Mouse (Mus musculus): Measurements from ENCODE around the gene Dad1. TPM values are rescaled to one million over a fixed set of nuclear protein-coding genes. Genes with fewer than 3 reads are reported as not detected.

Gene Dad1
- polyA plus RNA-seq, 1 experiment from 2014 or later = 396 TPM

DNA sequence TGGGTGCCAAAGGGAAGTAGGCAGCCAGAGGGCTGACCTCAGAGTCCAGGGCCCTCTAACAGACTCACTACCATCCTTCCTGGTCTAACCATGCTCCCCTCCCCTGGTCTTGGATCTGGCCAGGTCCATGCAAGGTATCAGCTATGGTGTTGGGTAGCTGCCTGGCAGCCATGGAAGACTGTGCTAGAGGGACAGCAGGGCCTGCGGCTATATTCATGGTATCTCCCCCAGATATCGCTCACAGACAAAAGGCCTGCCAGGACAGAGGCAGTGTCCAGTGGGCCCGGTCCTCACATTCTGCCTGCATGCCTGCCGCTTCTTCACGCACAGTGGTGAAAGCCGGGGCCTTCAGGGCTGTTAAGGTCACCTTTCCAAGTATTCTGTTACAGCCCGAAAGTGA is 10.3 kb upstream of the Dad1 start:
- H3K4me2 ChIP-seq (replicated peaks) = no peak overlapping the region
- H3K4me3 ChIP-seq (replicated peaks) = no peak overlapping the region
- peaks cover 12% of the 10 kb centered on the region for H3K4me1 ChIP-seq
- H3K9ac ChIP-seq = no peak overlapping the region
- no peak overlapping the region for H3K27ac ChIP-seq (replicated peaks)
- no peaks in the 10 kb centered on the region for H3K27me3 ChIP-seq
- H3K9me3 ChIP-seq (replicated peaks) = no peaks in the 10 kb centered on the region
- ATAC-seq (ENCODE audit: insufficient number of reproducible peaks, low FRiP score, low TSS enrichment, low read depth) = no peak; the same call in 1 of the 2 replicates
- 92% methylated on average over 7 of the region's 7 CpGs for WGBS
- peaks cover 46% of the 10 kb centered on the region for H3K36me3 ChIP-seq

GRCm38 (mm10) chr14:54263099-54263498 is 9.2 kb upstream of the Dad1 start:
- H3K4me1 ChIP-seq = peaks cover 21% of the 10 kb centered on the region
- no peak overlapping the region for H3K4me3 ChIP-seq (replicated peaks)
- ATAC-seq (ENCODE audit: insufficient number of reproducible peaks, low FRiP score, low TSS enrichment, low read depth) = no peak
- WGBS = 86% methylated on average over 6 of the region's 6 CpGs
- no peaks in the 10 kb centered on the region for H3K27me3 ChIP-seq
- no peak overlapping the region for H3K4me2 ChIP-seq (replicated peaks)
- no peak overlapping the region for H3K9ac ChIP-seq
- H3K36me3 ChIP-seq = peaks cover 42% of the 10 kb centered on the region
- no peaks in the 10 kb centered on the region for H3K9me3 ChIP-seq (replicated peaks)
- H3K27ac ChIP-seq (replicated peaks) = no peak overlapping the region

GRCm38 (mm10) chr14:54262622-54263021 is 8.7 kb upstream of the Dad1 start:
- no peak for ATAC-seq (ENCODE audit: insufficient number of reproducible peaks, low FRiP score, low TSS enrichment, low read depth)
- no peak overlapping the region for H3K4me3 ChIP-seq (replicated peaks)
- H3K9ac ChIP-seq = no peak overlapping the region
- peaks cover 21% of the 10 kb centered on the region for H3K4me1 ChIP-seq
- no peaks in the 10 kb centered on the region for H3K9me3 ChIP-seq (replicated peaks)
- H3K27ac ChIP-seq (replicated peaks) = no peak overlapping the region
- H3K36me3 ChIP-seq = peaks cover 37% of the 10 kb centered on the region
- H3K4me2 ChIP-seq (replicated peaks) = no peak overlapping the region
- WGBS = 92% methylated on average over 8 of the region's 8 CpGs
- no peaks in the 10 kb centered on the region for H3K27me3 ChIP-seq

GRCm38 (mm10) chr14:54261386-54261785 is 7.5 kb upstream of the Dad1 start:
- no peak overlapping the region for H3K27ac ChIP-seq (replicated peaks)
- H3K36me3 ChIP-seq = peaks cover 24% of the 10 kb centered on the region
- H3K27me3 ChIP-seq = no peaks in the 10 kb centered on the region
- no peak for ATAC-seq (ENCODE audit: insufficient number of reproducible peaks, low FRiP score, low TSS enrichment, low read depth)
- no peak overlapping the region for H3K4me3 ChIP-seq (replicated peaks)
- 86% methylated on average over 2 of the region's 2 CpGs for WGBS
- H3K9ac ChIP-seq = no peak overlapping the region
- H3K9me3 ChIP-seq (replicated peaks) = no peaks in the 10 kb centered on the region
- no peak overlapping the region for H3K4me2 ChIP-seq (replicated peaks)
- peaks cover 21% of the 10 kb centered on the region for H3K4me1 ChIP-seq

DNA sequence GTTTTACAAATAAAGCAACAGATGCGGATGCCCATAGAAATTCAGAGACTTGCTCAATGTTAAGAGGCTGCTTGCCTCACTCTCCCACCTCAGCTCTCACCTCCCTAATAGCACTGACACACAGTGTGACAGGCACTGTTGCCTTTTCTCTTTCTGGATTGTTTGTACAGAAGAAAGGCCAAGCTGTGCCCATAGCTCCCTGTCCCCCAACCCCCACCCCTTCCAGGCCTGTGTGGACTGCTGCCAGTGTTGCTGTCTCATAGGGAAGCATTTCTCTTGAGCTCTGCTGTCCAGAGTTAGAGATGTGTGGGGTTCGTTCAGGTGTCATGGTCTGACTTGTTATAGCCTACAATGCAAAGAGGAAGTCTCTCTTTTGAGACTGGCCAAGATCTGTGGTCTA is 6.3 kb upstream of the Dad1 start:
- Histone ChIP-seq H3K27ac (replicated peaks) (no peak overlapping the region), H3K4me3 (replicated peaks) (peak overlapping the region; percentile 65; the same call in 1 of the 2 replicates), H3K27me3 (no peaks in the 10 kb centered on the region), H3K9ac (no peak overlapping the region), H3K4me2 (replicated peaks) (peak overlapping the region; percentile 78), H3K4me1 (peaks cover 21% of the 10 kb centered on the region), H3K9me3 (replicated peaks) (no peaks in the 10 kb centered on the region), H3K36me3 (peaks cover 23% of the 10 kb centered on the region)
- no peak for ATAC-seq (ENCODE audit: insufficient number of reproducible peaks, low FRiP score, low TSS enrichment, low read depth)
- 69% methylated on average over 2 of the region's 2 CpGs for WGBS

- H3K27ac ChIP-seq (replicated peaks) = peak overlapping the region; percentile 85
- no peak for ATAC-seq (ENCODE audit: insufficient number of reproducible peaks, low FRiP score, low TSS enrichment, low read depth)
- peaks cover 23% of the 10 kb centered on the region for H3K36me3 ChIP-seq
- H3K9me3 ChIP-seq (replicated peaks) = no peaks in the 10 kb centered on the region
- H3K4me3 ChIP-seq (replicated peaks) = peak overlapping the region; percentile 65
- H3K4me1 ChIP-seq = peaks cover 26% of the 10 kb centered on the region
- H3K4me2 ChIP-seq (replicated peaks) = peak overlapping the region; percentile 78
- WGBS = 9% methylated on average over 8 of the region's 8 CpGs
- no peaks in the 10 kb centered on the region for H3K27me3 ChIP-seq
- H3K9ac ChIP-seq = peak overlapping the region; percentile 43
These were observed 5.8 kb upstream of the Dad1 start for GRCm38 (mm10) chr14:54259722-54260085.

DNA sequence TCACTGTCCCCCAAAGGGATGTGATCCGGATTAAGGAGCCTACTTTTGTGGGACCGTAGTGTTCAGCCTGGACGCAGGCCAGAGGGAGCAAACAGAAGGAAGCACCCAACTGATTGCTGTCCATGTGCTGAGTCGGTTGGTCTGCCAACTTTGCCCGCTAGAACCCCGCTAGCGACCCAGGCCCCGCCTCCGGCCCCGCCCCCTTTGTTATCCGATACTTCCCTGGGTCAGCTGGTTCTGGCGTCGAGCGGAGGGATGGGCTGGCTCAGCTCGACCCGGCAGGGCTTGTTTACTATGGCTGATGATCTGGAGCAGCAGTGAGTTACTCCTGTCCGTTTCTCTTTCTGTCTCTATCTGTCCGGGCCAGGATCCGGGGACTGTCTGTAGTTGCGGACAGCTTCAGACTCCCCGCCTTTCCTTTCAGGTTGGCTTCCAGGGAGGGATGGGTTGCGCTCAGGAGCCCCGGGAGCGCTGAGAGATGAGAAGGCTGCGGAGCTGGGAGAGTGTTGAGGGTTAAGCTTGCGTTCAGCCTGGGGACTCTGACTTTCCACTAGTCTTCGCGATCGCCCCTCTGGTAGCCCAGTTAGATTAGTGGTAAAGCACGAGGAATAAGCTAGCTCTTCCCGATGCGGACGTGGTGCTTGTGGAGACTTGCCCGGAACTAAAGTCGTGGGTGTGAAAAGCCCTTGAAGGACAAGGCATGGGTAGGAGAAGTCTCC is 5.3 kb upstream of the Dad1 start:
- H3K9me3 ChIP-seq (replicated peaks) = no peaks in the 10 kb centered on the region
- ATAC-seq (ENCODE audit: insufficient number of reproducible peaks, low FRiP score, low TSS enrichment, low read depth) = peak; percentile 92
- peaks cover 30% of the 10 kb centered on the region for H3K4me1 ChIP-seq
- peak overlapping the region; percentile 85 for H3K27ac ChIP-seq (replicated peaks)
- peak overlapping the region; percentile 78 for H3K4me2 ChIP-seq (replicated peaks)
- peak overlapping the region; percentile 43 for H3K9ac ChIP-seq
- H3K27me3 ChIP-seq = no peaks in the 10 kb centered on the region
- peak overlapping the region; percentile 65 for H3K4me3 ChIP-seq (replicated peaks)
- peaks cover 20% of the 10 kb centered on the region for H3K36me3 ChIP-seq
- under 1% methylated on average over 35 of the region's 35 CpGs for WGBS

DNA sequence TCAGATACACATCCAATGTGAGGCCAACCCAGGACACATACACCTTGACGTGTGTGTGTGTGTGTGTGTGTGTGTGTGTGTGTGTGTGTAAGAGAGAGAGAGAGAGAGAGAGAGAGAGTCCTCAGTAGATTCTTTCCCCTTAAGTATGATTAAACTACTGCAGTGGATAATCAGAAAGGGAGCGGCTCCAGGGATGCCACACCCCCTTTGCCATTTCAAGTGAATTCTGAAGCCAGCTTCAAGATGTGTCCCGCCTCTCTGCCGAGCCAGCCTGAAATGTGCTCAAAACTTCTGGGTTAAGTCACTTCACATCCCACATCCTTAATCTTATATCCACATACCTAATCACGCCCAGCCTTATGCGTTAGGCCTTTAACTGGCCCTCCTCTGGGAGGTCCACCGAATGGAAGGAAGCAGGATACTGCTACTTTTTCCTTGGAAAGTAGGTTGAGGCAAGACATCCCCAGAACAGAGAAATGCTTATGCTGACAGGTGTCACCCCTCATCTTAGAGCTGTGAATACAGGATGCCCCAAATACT is 4.3 kb upstream of the Dad1 start:
- Histone ChIP-seq H3K9me3 (replicated peaks) (no peaks in the 10 kb centered on the region), H3K4me2 (replicated peaks) (peak overlapping the region; percentile 78), H3K4me1 (peaks cover 30% of the 10 kb centered on the region), H3K27ac (replicated peaks) (no peak overlapping the region), H3K36me3 (peaks cover 12% of the 10 kb centered on the region; the same call in 1 of the 2 replicates), H3K9ac (no peak overlapping the region), H3K4me3 (replicated peaks) (no peak overlapping the region; the same call in 1 of the 2 replicates), H3K27me3 (no peaks in the 10 kb centered on the region)
- ATAC-seq (ENCODE audit: insufficient number of reproducible peaks, low FRiP score, low TSS enrichment, low read depth) = no peak
- WGBS = 52% methylated on average over 7 of the region's 7 CpGs

- Histone ChIP-seq H3K27me3 (no peaks in the 10 kb centered on the region), H3K9ac (no peak overlapping the region), H3K27ac (replicated peaks) (no peak overlapping the region), H3K4me2 (replicated peaks) (peak overlapping the region; percentile 79), H3K4me3 (replicated peaks) (peak overlapping the region; percentile 75), H3K4me1 (peaks cover 48% of the 10 kb centered on the region), H3K36me3 (no peaks in the 10 kb centered on the region), H3K9me3 (replicated peaks) (no peaks in the 10 kb centered on the region)
- WGBS = 57% methylated on average over 12 of the region's 12 CpGs
- ATAC-seq (ENCODE audit: insufficient number of reproducible peaks, low FRiP score, low TSS enrichment, low read depth) = no peak
These were observed 832 bp upstream of the Dad1 start for GRCm38 (mm10) chr14:54254670-54255202.

GRCm38 (mm10) chr14:54250122-54250521 is 3.8 kb downstream of the Dad1 start:
- no peaks in the 10 kb centered on the region for H3K27me3 ChIP-seq
- peaks cover 21% of the 10 kb centered on the region for H3K36me3 ChIP-seq
- WGBS = 58% methylated on average over 4 of the region's 4 CpGs
- no peak overlapping the region for H3K4me3 ChIP-seq (replicated peaks)
- H3K4me1 ChIP-seq = peaks cover 46% of the 10 kb centered on the region
- no peak overlapping the region for H3K27ac ChIP-seq (replicated peaks)
- H3K9me3 ChIP-seq (replicated peaks) = no peaks in the 10 kb centered on the region
- no peak overlapping the region for H3K4me2 ChIP-seq (replicated peaks)
- H3K9ac ChIP-seq = no peak overlapping the region; the same call in 1 of the 2 replicates
- no peak for ATAC-seq (ENCODE audit: insufficient number of reproducible peaks, low FRiP score, low TSS enrichment, low read depth)

DNA sequence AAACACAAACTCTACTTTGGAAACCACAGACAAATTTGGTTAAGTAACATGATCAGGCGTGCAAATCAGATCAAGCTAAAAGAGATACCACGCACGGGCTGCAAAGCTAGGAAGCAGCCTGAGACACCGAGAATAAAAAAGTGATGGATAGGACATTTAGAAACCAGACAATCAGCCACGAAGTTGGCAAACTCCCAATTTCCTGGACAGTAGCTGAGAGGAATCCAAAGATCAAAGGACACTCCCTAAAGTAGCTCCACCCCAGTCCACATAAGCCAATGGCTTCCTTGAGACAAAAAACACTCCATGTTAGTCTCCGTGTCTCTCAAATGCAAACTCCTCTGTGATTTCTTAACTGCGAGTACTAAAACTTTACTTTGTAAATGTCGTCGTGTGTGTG is 4.6 kb downstream of the Dad1 start:
- no peak overlapping the region for H3K27ac ChIP-seq (replicated peaks)
- peaks cover 38% of the 10 kb centered on the region for H3K4me1 ChIP-seq
- no peaks in the 10 kb centered on the region for H3K27me3 ChIP-seq
- H3K9ac ChIP-seq = no peak overlapping the region
- no peak overlapping the region for H3K4me2 ChIP-seq (replicated peaks)
- no peak overlapping the region for H3K4me3 ChIP-seq (replicated peaks)
- WGBS = 42% methylated on average over 9 of the region's 9 CpGs
- ATAC-seq (ENCODE audit: insufficient number of reproducible peaks, low FRiP score, low TSS enrichment, low read depth) = no peak
- H3K9me3 ChIP-seq (replicated peaks) = no peaks in the 10 kb centered on the region
- H3K36me3 ChIP-seq = peaks cover 26% of the 10 kb centered on the region

Data from embryonic facial prominence, embryonic 15.5 days (tissue).